Mouse (Mus musculus) spleen, adult 2 months (tissue): ENCODE data around the gene Fez1. TPM values are rescaled to one million over a fixed set of nuclear protein-coding genes. Genes with fewer than 3 reads are reported as not detected.

Source experiments
- DNase-seq, 2 experiments: peaks; one replicate each; pipeline versions ENCODE4 v3.0.0 to v3.0.0-alpha.2; 2012 to 2021; ENCODE audit warnings: low spot score in 2 of 2, low read depth in 1 of 2
- H3K27ac ChIP-seq: fragments of 200-500 bp; 2 replicates; pipeline ENCODE4 v1.5.1; 2012; ENCODE audit warnings: low read length, inconsistent platforms; ENCODE audit not compliant: insufficient read depth
- H3K27me3 ChIP-seq: fragments of 200-500 bp; 2 replicates; pipeline ENCODE4 v1.6.1; 2012; ENCODE audit warnings: mild to moderate bottlenecking, moderate library complexity, low read length, inconsistent platforms; ENCODE audit not compliant: control insufficient read depth, insufficient read depth
- H3K36me3 ChIP-seq: fragments of 200-500 bp; 2 replicates; pipeline ENCODE4 v1.6.1; 2012; ENCODE audit warnings: mild to moderate bottlenecking, low read length, inconsistent platforms; ENCODE audit not compliant: control insufficient read depth, insufficient read depth
- H3K4me1 ChIP-seq: fragments of 200-500 bp; 2 replicates; pipeline ENCODE4 v1.6.1; 2011; ENCODE audit warnings: inconsistent platforms; ENCODE audit not compliant: control insufficient read depth, insufficient read depth, insufficient read length
- H3K4me3 ChIP-seq: fragments of 200-500 bp; 2 replicates; pipeline ENCODE4 v1.5.1; 2011; ENCODE audit warnings: mild to moderate bottlenecking, inconsistent platforms; ENCODE audit not compliant: insufficient read depth, insufficient read length; ENCODE audit errors: extremely low read depth
- CTCF ChIP-seq: fragments of 200-500 bp; IDR thresholded peaks from 2 replicates; pipeline ENCODE4 v1.5.1; 2011; ENCODE audit warnings: mild to moderate bottlenecking, inconsistent platforms; ENCODE audit not compliant: insufficient read depth, insufficient read length, insufficient replicate concordance; ENCODE audit errors: extremely low read depth
- POLR2A ChIP-seq: fragments of 200-500 bp; IDR thresholded peaks from 2 replicates; pipeline ENCODE4 v1.6.1; 2011; ENCODE audit warnings: low read depth, low read length, inconsistent platforms
- WGBS: fragments of 180-500 bp; shearing (Covaris S2); methylation state at CpG from one replicate; pipeline ENCODE4 v1.1.7; 2018; 5-methylcytosine and 5-hydroxymethylcytosine counted together
- polyA plus RNA-seq: library from polyadenylated mRNA; depleted of rRNA; stranded (reverse); fragments of >200 nt; gene quantifications from 2 replicates; pipeline ENCODE4 v1.2.3, GENCODE M21; 2012

The Fez1 gene
- polyA plus RNA-seq, 1 experiment: 0.19 TPM

DNA sequence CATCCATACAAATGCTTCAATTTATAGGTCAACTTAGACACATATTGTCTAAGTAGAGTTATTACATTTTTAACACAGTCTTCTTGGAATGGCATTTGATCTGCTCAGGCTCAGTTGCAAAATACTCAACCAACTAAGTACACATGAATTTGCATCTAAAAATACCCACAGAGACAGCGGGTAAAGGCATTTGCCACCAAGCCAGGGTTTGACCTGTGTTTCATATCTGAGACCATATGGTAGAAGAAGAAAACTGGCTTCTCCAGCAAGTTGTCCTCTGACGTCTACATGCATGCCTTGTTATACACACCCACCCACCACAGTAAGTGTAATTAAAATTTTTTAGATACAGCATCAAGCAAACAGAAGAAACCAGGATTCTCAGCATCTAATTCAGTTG is 52.1 kb downstream of the Fez1 start:
- DNase-seq: no peak
- WGBS: 85% methylated on average over 2 of the region's 2 CpGs

DNA sequence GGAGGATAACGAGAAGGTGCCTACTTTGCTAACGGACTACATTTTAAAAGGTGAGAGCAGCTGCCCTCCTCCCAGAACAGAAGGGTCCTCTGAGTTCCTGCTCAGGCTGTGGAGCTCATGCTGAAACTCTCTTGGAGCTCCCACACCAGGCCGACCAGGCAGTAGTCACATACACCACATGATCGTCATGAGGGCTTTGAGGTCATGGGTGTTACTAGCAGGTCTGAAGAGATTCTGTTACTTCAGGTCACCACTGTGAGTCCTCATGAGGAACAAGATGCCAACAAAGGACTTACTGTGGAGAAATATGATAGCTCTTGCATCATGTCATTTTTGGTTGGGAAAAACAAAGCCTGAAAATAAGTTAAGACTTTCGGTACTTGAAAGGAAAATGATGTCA is 54.6 kb downstream of the Fez1 start:
- H3K4me3 ChIP-seq: no peak overlapping the region
- no peak for DNase-seq
- H3K36me3 ChIP-seq: no peaks in the 10 kb centered on the region
- H3K4me1 ChIP-seq: no peaks in the 10 kb centered on the region
- 84% methylated on average over 5 of the region's 5 CpGs for WGBS
- H3K27me3 ChIP-seq: no peaks in the 10 kb centered on the region
- no peak for TF ChIP-seq POLR2A
- TF ChIP-seq CTCF: no peak
- H3K27ac ChIP-seq: no peak overlapping the region

More for the DNA sequence above, 52.1 kb downstream of the Fez1 start:
- no peak overlapping the region for H3K4me3 ChIP-seq
- no peaks in the 10 kb centered on the region for H3K4me1 ChIP-seq
- TF ChIP-seq POLR2A: no peak
- no peak for TF ChIP-seq CTCF
- no peaks in the 10 kb centered on the region for H3K27me3 ChIP-seq
- H3K36me3 ChIP-seq: no peaks in the 10 kb centered on the region
- H3K27ac ChIP-seq: no peak overlapping the region

DNA sequence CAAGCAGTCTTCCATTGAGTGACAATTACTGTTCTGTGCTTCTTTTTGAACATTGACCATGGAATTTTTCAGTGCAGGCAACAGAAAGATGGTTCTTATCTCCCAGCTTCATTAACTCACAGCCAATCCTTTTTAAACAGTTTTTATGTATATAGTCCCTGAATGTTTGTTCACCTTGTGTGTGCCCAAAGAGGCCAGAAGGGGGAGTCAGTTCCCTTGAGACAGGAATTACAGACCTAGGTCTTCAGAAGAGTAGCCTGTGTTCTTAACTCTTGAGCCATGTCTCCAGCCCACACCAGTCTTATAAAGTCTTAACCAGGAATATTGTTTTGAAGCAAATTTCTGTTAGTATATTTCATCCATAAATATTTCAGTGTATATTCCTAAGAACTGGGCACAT is 55.1 kb downstream of the Fez1 start:
- no peak for DNase-seq
- no peaks in the 10 kb centered on the region for H3K4me1 ChIP-seq
- H3K27ac ChIP-seq: no peak overlapping the region
- no peak for TF ChIP-seq POLR2A
- TF ChIP-seq CTCF: no peak
- H3K36me3 ChIP-seq: no peaks in the 10 kb centered on the region
- no peak overlapping the region for H3K4me3 ChIP-seq
- H3K27me3 ChIP-seq: no peaks in the 10 kb centered on the region

DNA sequence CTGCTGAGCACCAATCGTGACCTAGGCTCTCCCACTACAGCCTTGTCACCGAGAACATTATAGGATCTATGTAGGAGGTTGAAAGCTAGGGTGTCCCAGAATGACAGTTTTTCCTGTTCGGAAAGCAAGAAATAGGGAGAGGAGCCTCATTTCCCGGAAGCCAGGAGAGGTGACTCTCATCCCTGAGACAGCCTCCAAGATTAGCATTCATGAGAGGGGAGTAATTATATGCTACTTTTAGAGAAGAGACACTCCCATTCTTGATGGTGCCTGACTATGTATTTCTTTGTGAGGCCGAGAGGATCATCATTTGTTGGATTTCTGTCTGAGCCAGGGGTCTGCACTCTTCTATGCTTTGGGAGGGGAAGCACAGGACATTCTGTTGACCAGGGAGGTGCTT is 60.0 kb downstream of the Fez1 start:
- Histone ChIP-seq H3K4me3 (no peak overlapping the region), H3K4me1 (no peaks in the 10 kb centered on the region), H3K27me3 (no peaks in the 10 kb centered on the region), H3K36me3 (no peaks in the 10 kb centered on the region), H3K27ac (no peak overlapping the region)
- no peak for DNase-seq
- TF ChIP-seq POLR2A (no peak), CTCF (no peak)
- WGBS: 80% methylated on average over 5 of the region's 5 CpGs

DNA sequence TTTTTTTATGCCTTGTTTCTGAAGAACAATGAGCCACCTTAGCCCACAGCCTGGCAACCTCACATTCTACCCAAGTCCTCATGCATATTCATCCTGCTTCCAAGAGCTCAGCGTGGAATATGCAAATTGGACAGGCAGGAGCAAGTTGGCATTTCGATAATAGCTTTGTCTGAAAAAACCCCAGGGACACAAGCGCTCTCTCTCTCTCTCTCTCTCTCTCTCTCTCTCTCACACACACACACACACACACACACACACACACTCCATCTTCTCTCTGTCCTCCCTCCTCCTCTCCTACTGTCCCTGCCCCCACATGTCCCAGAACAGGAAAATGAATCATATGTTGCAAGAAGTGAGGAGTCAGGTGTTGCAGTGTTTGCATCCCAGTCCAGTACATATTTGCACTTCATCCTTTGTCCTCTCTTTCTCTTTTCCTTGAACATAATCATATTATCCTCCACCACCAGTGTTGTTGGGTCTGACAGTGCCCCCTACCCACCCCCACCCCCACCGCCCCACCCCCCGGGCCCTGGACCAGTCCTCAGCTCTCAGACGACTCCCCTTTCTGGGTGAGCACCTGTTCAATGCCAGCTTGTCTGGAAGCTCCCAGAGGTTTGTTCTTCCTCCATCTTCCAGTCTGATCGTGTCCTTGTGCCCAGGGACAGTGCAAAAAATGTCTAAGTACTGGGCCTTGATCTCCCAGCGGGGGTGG is 60.5 kb downstream of the Fez1 start:
- H3K4me1 ChIP-seq: no peaks in the 10 kb centered on the region
- H3K27me3 ChIP-seq: no peaks in the 10 kb centered on the region
- DNase-seq: no peak
- H3K4me3 ChIP-seq: no peak overlapping the region
- no peaks in the 10 kb centered on the region for H3K36me3 ChIP-seq
- no peak overlapping the region for H3K27ac ChIP-seq
- no peak for TF ChIP-seq CTCF
- 52% methylated on average over 8 of the region's 8 CpGs for WGBS

DNA sequence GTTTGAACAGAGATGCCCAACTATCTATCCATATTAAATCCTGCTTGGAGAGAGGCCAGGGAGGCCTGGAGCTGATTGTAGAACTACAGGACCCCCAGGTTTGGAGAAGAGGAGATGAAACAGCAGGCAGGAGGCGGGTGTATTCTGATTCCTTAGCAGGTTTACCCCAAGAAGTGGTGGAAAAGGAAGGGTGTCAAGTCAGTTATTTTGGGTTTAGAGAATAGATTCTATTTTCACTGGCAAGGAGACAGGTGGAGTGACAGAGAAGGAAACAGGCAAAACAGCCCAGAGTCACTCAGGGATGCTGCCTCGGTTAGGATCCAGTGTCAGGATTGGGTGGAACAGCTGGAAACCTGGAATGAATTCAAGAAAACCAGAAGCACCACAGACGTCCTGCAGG is 61.9 kb downstream of the Fez1 start:
- Histone ChIP-seq H3K4me3 (no peak overlapping the region), H3K27ac (no peak overlapping the region), H3K4me1 (no peaks in the 10 kb centered on the region), H3K36me3 (no peaks in the 10 kb centered on the region), H3K27me3 (no peaks in the 10 kb centered on the region)
- WGBS: 68% methylated on average over 3 of the region's 3 CpGs
- TF ChIP-seq POLR2A: no peak
- TF ChIP-seq CTCF: no peak
- no peak for DNase-seq

DNA sequence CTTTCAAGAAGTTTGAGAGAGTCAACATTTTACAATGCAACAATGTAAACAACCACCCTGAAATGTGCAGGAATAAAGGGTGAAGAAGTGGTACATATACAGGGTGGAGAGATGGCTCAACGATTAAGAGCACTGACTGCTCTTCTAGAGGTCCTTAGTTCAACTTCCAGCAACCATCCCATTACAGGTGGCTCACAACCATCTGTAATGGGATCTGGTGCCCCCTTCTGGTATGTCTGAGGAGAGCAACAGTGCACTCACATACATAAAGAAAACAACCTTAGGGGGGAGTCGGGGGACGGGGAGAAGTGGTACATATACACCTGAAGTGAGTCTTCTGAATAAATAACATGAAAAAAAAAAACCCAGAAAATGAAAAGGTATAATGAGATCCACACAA is 63.6 kb downstream of the Fez1 start:
- 67% methylated on average over 3 of the region's 3 CpGs for WGBS
- H3K27me3 ChIP-seq: no peaks in the 10 kb centered on the region
- no peak overlapping the region for H3K4me3 ChIP-seq
- no peak overlapping the region for H3K27ac ChIP-seq
- TF ChIP-seq POLR2A (no peak), CTCF (no peak)
- DNase-seq: no peak
- no peaks in the 10 kb centered on the region for H3K4me1 ChIP-seq
- no peaks in the 10 kb centered on the region for H3K36me3 ChIP-seq
